Mouse (Mus musculus): Measurements from ENCODE around the gene Asb9.

DNA sequence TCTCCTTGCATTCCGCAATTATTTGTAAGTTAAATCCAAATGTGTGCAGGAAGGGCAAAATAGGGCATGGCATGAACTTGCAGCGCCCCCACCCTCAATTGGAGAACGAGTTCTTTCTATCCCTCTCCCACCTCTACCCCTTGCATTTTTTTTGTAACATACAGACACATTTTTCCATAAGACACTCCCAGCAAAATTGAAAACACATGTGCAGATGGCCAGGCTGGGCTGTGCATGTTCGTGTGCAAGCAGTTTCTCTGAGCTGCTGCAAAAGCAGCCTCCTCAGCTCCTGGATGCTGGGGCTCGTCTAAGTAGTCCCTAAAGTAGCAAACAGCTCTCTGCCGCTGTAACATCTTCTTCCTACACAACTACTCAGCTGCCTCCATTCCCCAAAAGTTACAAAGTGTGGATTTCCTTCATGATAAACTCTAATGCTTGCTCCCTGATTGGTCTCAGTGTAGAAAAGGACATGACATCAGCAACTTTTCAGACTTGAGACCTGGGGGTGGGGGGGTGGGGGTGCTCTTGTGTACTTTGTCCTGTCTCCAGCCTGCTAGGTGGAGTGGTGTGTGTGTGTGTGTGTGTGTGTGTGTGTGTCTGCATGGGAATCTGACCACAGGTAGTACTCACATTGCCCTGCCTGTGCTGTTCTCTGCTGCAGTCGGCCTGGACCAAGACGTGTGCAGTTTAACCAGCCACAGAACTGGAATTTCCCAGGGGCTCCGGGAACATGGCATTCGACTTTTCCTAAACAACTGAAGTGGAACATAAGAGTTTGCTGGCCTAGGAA lies at the start of gene Asb9:
- TF ChIP-seq POLR2A (IDR thresholded peaks at IDR 0.05; ENCODE audit: control insufficient read depth, extremely low read depth, insufficient read depth, low read length, poor library complexity) (no peak), CTCF (IDR thresholded peaks at IDR 0.05; ENCODE audit: borderline replicate concordance, control insufficient read depth, extremely low read depth, insufficient read depth, low read length, poor library complexity) (no peak)
